Mouse (Mus musculus) liver, embryonic 14.5 days (tissue): ENCODE measurements around the gene Khdrbs1. TPM values are rescaled to one million over a fixed set of nuclear protein-coding genes. Genes with fewer than 3 reads are reported as not detected.
A peak's percentile ranks its signal among the peaks of the same experiment; 100 is the strongest.
"Not testable (repeated sequence)": the region's sequence is repeated elsewhere in the genome, so short reads cannot be mapped to it uniquely, and the experiment has no call there.

ENCODE experiments used
- ATAC-seq: fragments of 200-750 bp; cut with Nextera tagmentation; 2 replicates; pipeline ENCODE4 v1.8.0; 2017; ENCODE audit warnings: moderate number of reproducible peaks, mild to moderate bottlenecking, moderate library complexity; ENCODE audit not compliant: insufficient read depth
- DNase-seq, 3 experiments: peaks; one replicate each; pipeline ENCODE4 v3.0.0-alpha.2; 2012 to 2013; ENCODE audit warnings: low read depth in 3 of 3, low spot score in 3 of 3
- H3K27ac ChIP-seq: fragments of 300-500 bp; sonication (generic); 2 replicates; pipeline ENCODE4 v1.5.1; 2014; ENCODE audit warnings: moderate library complexity, mild to moderate bottlenecking, control low read depth, inconsistent platforms
- H3K27me3 ChIP-seq: fragments of 300-500 bp; sonication (generic); 2 replicates; pipeline ENCODE4 v1.6.1; 2014; ENCODE audit warnings: mild to moderate bottlenecking, low read length, moderate library complexity; ENCODE audit not compliant: control insufficient read depth, insufficient read depth
- H3K36me3 ChIP-seq: fragments of 300-500 bp; sonication (generic); replicated peaks from 2 replicates; pipeline ENCODE4 v1.6.1; 2014; ENCODE audit warnings: low read depth; ENCODE audit not compliant: control insufficient read depth, insufficient read depth
- H3K4me1 ChIP-seq, 2 experiments: fragments of 200-500 bp in 1 of 2; fragments of 300-500 bp in 1 of 2; sonication (generic) in 1 of 2; replicated peaks; 2 replicates each; pipeline ENCODE4 v1.6.1; 2012 to 2014; ENCODE audit warnings: antibody characterized with exemption in 1 of 2, inconsistent platforms in 1 of 2, low read length in 1 of 2; ENCODE audit not compliant: control insufficient read depth in 2 of 2, insufficient read depth in 2 of 2
- H3K4me2 ChIP-seq: fragments of 300-500 bp; sonication (generic); 2 replicates; pipeline ENCODE4 v1.6.1; 2014; ENCODE audit warnings: low read depth, mild to moderate bottlenecking, control low read depth, moderate library complexity
- H3K4me3 ChIP-seq, 2 experiments: fragments of 200-500 bp in 1 of 2; fragments of 300-500 bp in 1 of 2; sonication (generic) in 1 of 2; 2 replicates each; pipeline ENCODE4 v1.5.1; 2012 to 2014; ENCODE audit warnings: low read depth in 2 of 2, low read length in 2 of 2, mild to moderate bottlenecking in 2 of 2, control low read depth in 1 of 2, inconsistent platforms in 1 of 2, moderate library complexity in 1 of 2; ENCODE audit not compliant: insufficient read depth in 1 of 2
- H3K9ac ChIP-seq: fragments of 300-500 bp; sonication (generic); replicated peaks from 2 replicates; pipeline ENCODE4 v1.6.1; 2014; ENCODE audit warnings: mild to moderate bottlenecking, control low read depth, moderate library complexity
- H3K9me3 ChIP-seq: fragments of 300-500 bp; sonication (generic); 2 replicates; pipeline ENCODE4 v1.6.1; 2016; ENCODE audit warnings: low read length, mixed read lengths; ENCODE audit not compliant: control insufficient read depth
- CTCF ChIP-seq: IDR thresholded peaks from 2 replicates; pipeline ENCODE4 v1.5.1; 2016; ENCODE audit warnings: antibody characterized with exemption, low read depth, control low read depth
- EP300 ChIP-seq: IDR thresholded peaks from 2 replicates; pipeline ENCODE4 v1.6.1; 2016; ENCODE audit warnings: antibody characterized with exemption, low read depth
- WGBS: fragments of 180-500 bp; shearing (Covaris S2); extraction: QIAGEN DNeasy Blood & Tissue Kit; methylation state at CpG from one replicate; pipeline ENCODE4 v1.1.7; 2014; ENCODE audit not compliant: insufficient replicate concordance; 5-methylcytosine and 5-hydroxymethylcytosine counted together
- polyA plus RNA-seq, 2 experiments: library from polyadenylated mRNA; depleted of rRNA in 1 of 2; stranded (reverse) in 1 of 2; unstranded in 1 of 2; fragments of >200 nt; fragmentation: Nextera tagmentation in 1 of 2; extraction: Ambion mirVana in 1 of 2; gene quantifications; 2 replicates each; pipeline versions ENCODE4 v1.2.1 to v1.2.3; 2012 to 2014

Khdrbs1 gene
- polyA plus RNA-seq, 2 experiments = 16.7 to 24.0 TPM

- H3K9me3 ChIP-seq = no peaks in the 10 kb centered on the region
- H3K4me1 ChIP-seq = no peaks in the 10 kb centered on the region
- peak overlapping the region; percentile 9; the same call in 1 of the 2 replicates for H3K4me2 ChIP-seq
- ATAC-seq (no peak), DNase-seq (no peak)
- 11% methylated on average over 21 of the region's 21 CpGs for WGBS
- no peak overlapping the region for H3K4me3 ChIP-seq
- no peak overlapping the region for H3K9ac ChIP-seq
- no peak overlapping the region for H3K27ac ChIP-seq
- no peaks in the 10 kb centered on the region for H3K36me3 ChIP-seq
- TF ChIP-seq EP300 (no peak), CTCF (no peak)
- H3K27me3 ChIP-seq = no peaks in the 10 kb centered on the region
Observed at GRCm38 (mm10) chr4:129771672-129772521, 29.8 kb upstream of the Khdrbs1 start.

DNA sequence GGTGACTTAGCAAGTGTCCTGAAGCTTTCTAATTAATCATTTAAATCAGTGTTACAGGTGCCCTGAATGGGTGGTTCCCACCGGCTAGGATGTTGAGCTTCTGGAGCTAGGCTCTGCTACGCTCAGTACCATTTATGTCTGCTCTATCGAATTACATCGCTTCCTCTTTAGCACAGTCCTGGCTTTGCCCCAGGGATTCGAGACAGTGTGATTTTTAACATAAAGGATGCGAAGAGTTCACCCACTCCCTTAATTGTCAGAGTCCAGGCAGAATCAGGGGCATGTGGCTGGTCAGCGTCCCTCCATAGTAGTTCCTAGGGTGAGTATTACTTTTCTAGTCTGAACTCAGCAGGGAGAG is 29.2 kb upstream of the Khdrbs1 start:
- Histone ChIP-seq H3K4me2 (peak overlapping the region; percentile 9; the same call in 1 of the 2 replicates), H3K4me1 (no peaks in the 10 kb centered on the region), H3K27ac (no peak overlapping the region), H3K36me3 (no peaks in the 10 kb centered on the region), H3K9me3 (no peaks in the 10 kb centered on the region), H3K27me3 (no peaks in the 10 kb centered on the region), H3K4me3 (no peak overlapping the region), H3K9ac (no peak overlapping the region)
- TF ChIP-seq EP300 (no peak), CTCF (no peak)
- DNase-seq (no peak), ATAC-seq (no peak)
- WGBS = 26% methylated on average over 7 of the region's 7 CpGs

DNA sequence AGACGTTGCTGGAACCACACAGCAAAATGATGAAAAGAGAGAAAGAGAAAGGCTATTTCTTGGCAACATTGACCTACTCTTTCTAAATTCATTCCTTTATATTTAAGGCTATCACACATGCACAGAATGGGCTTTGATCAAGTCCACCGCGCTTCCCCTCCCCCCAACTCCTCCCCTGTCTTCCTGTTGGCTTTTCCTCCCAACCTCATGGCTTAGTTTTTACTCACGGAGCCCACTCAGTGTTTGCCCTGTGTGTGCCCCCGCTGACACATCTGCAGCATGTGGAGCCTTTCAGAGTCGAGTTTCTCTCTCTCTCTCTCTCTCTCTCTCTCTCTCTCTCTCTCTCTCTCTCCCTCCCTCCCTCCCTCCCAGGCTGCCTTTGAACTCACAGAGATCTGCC is 28.5 kb upstream of the Khdrbs1 start:
- ATAC-seq = no peak
- TF ChIP-seq CTCF = no peak
- no peak for TF ChIP-seq EP300

GRCm38 (mm10) chr4:129768742-129769141 is 26.6 kb upstream of the Khdrbs1 start:
- not testable (repeated sequence) for H3K9me3 ChIP-seq, H3K9ac ChIP-seq, ATAC-seq, H3K27me3 ChIP-seq, H3K4me1 ChIP-seq, H3K4me3 ChIP-seq, H3K27ac ChIP-seq, H3K4me2 ChIP-seq, DNase-seq, H3K36me3 ChIP-seq
- 21% methylated on average over 3 of the region's 3 CpGs for WGBS

More for the DNA sequence above, 28.5 kb upstream of the Khdrbs1 start:
- H3K4me1 ChIP-seq = no peaks in the 10 kb centered on the region
- H3K27ac ChIP-seq = no peak overlapping the region
- H3K36me3 ChIP-seq = no peaks in the 10 kb centered on the region
- H3K4me3 ChIP-seq = no peak overlapping the region
- WGBS = 21% methylated on average over 6 of the region's 6 CpGs
- no peak for DNase-seq
- no peaks in the 10 kb centered on the region for H3K27me3 ChIP-seq
- H3K9ac ChIP-seq = no peak overlapping the region
- no peaks in the 10 kb centered on the region for H3K9me3 ChIP-seq
- H3K4me2 ChIP-seq = no peak overlapping the region

DNA sequence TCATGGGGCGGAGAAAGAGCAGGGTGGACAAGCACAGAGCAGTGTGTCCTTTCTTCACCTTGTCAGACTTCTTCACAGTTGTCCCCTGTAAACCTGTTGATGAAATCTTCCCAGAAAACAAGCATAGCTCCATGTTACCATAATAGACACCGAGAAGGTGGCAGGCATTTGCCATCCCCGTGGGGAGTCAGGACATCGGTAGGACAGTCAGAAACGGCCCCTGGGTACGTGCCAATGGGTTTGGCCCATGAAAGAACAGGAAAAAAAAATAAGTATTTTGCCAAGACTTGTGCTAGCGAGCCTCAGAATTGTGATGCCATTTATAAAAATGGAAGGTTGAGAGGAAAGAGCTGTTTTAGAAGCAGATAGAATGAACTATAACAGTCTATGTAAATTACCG is 25.7 kb upstream of the Khdrbs1 start:
- no peaks in the 10 kb centered on the region for H3K27me3 ChIP-seq
- H3K4me2 ChIP-seq = no peak overlapping the region
- H3K4me3 ChIP-seq = no peak overlapping the region
- DNase-seq (no peak), ATAC-seq (no peak)
- H3K9ac ChIP-seq = no peak overlapping the region
- TF ChIP-seq CTCF (no peak), EP300 (no peak)
- no peaks in the 10 kb centered on the region for H3K9me3 ChIP-seq
- H3K4me1 ChIP-seq = no peaks in the 10 kb centered on the region
- H3K27ac ChIP-seq = no peak overlapping the region
- H3K36me3 ChIP-seq = no peaks in the 10 kb centered on the region
- 72% methylated on average over 8 of the region's 8 CpGs for WGBS
